Mouse (Mus musculus): ENCODE measurements around the gene Defb9. TPM values are rescaled to one million over a fixed set of nuclear protein-coding genes. Genes with fewer than 3 reads are reported as not detected.
"Not testable (repeated sequence)": the region's sequence is repeated elsewhere in the genome, so short reads cannot be mapped to it uniquely, and the experiment has no call there.

Gene Defb9
- total RNA-seq (2015; ENCODE audit: low replicate concordance) (not detected in 2 replicates), total RNA-seq (2017; ENCODE audit: low replicate concordance) (not detected in 2 replicates)

- ATAC-seq (replicated peaks; ENCODE audit: low FRiP score, poor library complexity, severe bottlenecking), result not testable (repeated sequence)
Measured at GRCm38 (mm10) chr8:21885321-21885720, at the start of gene Defb9. Defb9 (minus strand) TSS chr8:21885421.

- no peak for ATAC-seq (replicated peaks; ENCODE audit: low FRiP score, poor library complexity, severe bottlenecking)
Measured at GRCm38 (mm10) chr8:21932610-21933009, 47.4 kb upstream of the Defb9 start, which contains the start of gene Defb15. Defb15 (minus strand) TSS chr8:21932710.

DNA sequence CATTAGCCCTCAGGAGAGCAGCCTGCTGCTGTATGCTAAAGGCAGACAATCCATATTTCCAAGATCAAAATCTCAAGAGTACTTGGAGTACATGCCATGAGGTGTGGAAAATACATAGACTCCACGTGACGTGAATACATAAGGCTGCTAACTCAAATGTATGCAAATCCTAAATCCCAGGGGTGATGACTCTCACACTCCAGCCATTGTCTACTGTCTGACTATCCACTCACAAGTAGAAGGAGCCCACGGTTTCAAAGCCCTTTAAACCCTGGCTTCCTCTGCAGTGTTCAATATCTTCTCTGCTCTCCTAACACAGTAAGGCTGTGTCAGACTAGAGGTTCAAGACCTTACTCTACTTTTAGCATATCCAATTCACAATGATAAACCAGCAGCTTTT, 45.5 kb upstream of the Defb9 start:
- not testable (repeated sequence) for ATAC-seq (replicated peaks; ENCODE audit: low FRiP score, poor library complexity, severe bottlenecking)

- no peak for ATAC-seq (replicated peaks; ENCODE audit: low FRiP score, poor library complexity, severe bottlenecking)
Measured at GRCm38 (mm10) chr8:21915625-21916024, 30.4 kb upstream of the Defb9 start.

DNA sequence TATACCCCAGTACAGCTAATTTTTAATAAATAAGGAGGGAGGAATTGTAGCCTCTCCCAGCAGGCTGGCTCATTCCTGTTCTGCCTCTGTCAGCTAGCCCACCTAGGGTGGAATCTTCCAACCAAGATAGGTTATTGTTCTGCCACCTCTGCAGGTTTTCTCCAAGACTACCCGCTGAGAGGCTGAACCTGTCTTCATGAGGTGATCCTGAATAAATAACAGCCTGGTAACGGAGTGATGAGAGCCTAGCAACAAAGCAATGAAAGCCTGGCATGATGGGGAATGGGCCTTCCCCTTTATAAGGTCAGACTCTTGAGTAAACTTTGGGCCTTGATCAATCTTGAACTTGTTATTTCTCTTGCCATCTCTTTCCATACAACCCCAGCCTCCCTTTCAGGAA, 27.3 kb upstream of the Defb9 start:
- ATAC-seq (replicated peaks; ENCODE audit: low FRiP score, poor library complexity, severe bottlenecking), result no peak

- no peak for ATAC-seq (replicated peaks; ENCODE audit: low FRiP score, poor library complexity, severe bottlenecking)
Measured at GRCm38 (mm10) chr8:21911931-21912330, 26.7 kb upstream of the Defb9 start.

GRCm38 (mm10) chr8:21906290-21906689, 21.1 kb upstream of the Defb9 start, which contains the start of gene Defb11:
Defb11 (minus strand) TSS chr8:21906412.
- ATAC-seq (replicated peaks; ENCODE audit: low FRiP score, poor library complexity, severe bottlenecking), result not testable (repeated sequence)

DNA sequence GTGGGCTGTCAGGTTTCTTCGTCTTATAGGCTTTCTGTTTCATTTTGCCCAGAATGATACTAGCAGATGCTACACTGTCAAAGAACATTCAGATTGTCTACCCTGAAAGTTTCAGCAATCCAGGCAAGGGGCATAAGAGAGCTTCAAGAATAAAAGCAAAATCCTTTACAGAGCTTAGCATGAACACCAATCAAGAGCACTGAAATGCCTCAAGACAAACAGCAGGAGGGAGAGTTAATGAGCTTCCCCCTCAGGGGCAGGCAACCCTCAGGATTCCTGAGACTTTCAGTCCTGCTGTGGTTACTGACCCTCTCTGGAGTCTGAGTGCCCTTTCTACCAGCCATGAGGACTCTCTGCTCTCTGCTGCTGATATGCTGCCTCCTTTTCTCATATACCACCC, 26.6 kb downstream of the Defb9 start, which contains the start of gene Defb10:
Gene Defb10, plus strand, starts transcription at position 316 of the 400 bp plus-strand sequence.
- ATAC-seq (replicated peaks; ENCODE audit: low FRiP score, poor library complexity, severe bottlenecking), result not testable (repeated sequence)

Other genes with a start within 250 kb of the Defb9 start
- not detected in 2 replicates for gene Defa17, start 229.6 kb downstream of the Defb9 start, total RNA-seq (2015; ENCODE audit: low replicate concordance)
- not detected in 2 replicates for gene Defa17, start 229.6 kb downstream of the Defb9 start, total RNA-seq (2017; ENCODE audit: low replicate concordance)
- not detected in 2 replicates for gene Defa34, start 219.6 kb downstream of the Defb9 start, total RNA-seq (2015; ENCODE audit: low replicate concordance)
- not detected in 2 replicates for gene Defa34, start 219.6 kb downstream of the Defb9 start, total RNA-seq (2017; ENCODE audit: low replicate concordance)
- gene AY761184, start 181.8 kb downstream of the Defb9 start, total RNA-seq (2015; ENCODE audit: low replicate concordance), result not detected in 2 replicates
- gene AY761184, start 181.8 kb downstream of the Defb9 start, total RNA-seq (2017; ENCODE audit: low replicate concordance), result not detected in 2 replicates
- gene Defa24, start 150.9 kb downstream of the Defb9 start, total RNA-seq (2015; ENCODE audit: low replicate concordance), result not detected in 2 replicates
- gene Defa24, start 150.9 kb downstream of the Defb9 start, total RNA-seq (2017; ENCODE audit: low replicate concordance), result not detected in 2 replicates
- gene Defb50, start 61.9 kb downstream of the Defb9 start, total RNA-seq (2015; ENCODE audit: low replicate concordance), result not detected in 2 replicates
- not detected in 2 replicates for gene Defb50, start 61.9 kb downstream of the Defb9 start, total RNA-seq (2017; ENCODE audit: low replicate concordance)
- not detected in 2 replicates for gene Defb2, start 45.5 kb downstream of the Defb9 start, total RNA-seq (2015; ENCODE audit: low replicate concordance)
- not detected in 2 replicates for gene Defb2, start 45.5 kb downstream of the Defb9 start, total RNA-seq (2017; ENCODE audit: low replicate concordance)
- gene Defb10, start 26.5 kb downstream of the Defb9 start, total RNA-seq (2015; ENCODE audit: low replicate concordance), result not detected in 2 replicates
- gene Defb10, start 26.5 kb downstream of the Defb9 start, total RNA-seq (2017; ENCODE audit: low replicate concordance), result not detected in 2 replicates
- gene Defb11, start 21.0 kb upstream of the Defb9 start, total RNA-seq (2015; ENCODE audit: low replicate concordance), result not detected in 2 replicates
- not detected in 2 replicates for gene Defb11, start 21.0 kb upstream of the Defb9 start, total RNA-seq (2017; ENCODE audit: low replicate concordance)
- gene Defb15, start 47.3 kb upstream of the Defb9 start, total RNA-seq (2015; ENCODE audit: low replicate concordance), result not detected in 2 replicates
- gene Defb15, start 47.3 kb upstream of the Defb9 start, total RNA-seq (2017; ENCODE audit: low replicate concordance), result not detected in 2 replicates
- not detected in 2 replicates for gene Defb35, start 52.9 kb upstream of the Defb9 start, total RNA-seq (2015; ENCODE audit: low replicate concordance)
- not detected in 2 replicates for gene Defb35, start 52.9 kb upstream of the Defb9 start, total RNA-seq (2017; ENCODE audit: low replicate concordance)
- gene Defb13, start 61.3 kb upstream of the Defb9 start, total RNA-seq (2015; ENCODE audit: low replicate concordance), result not detected in 2 replicates
- not detected in 2 replicates for gene Defb13, start 61.3 kb upstream of the Defb9 start, total RNA-seq (2017; ENCODE audit: low replicate concordance)
- not detected in 2 replicates for gene Fam90a1a, start 73.3 kb upstream of the Defb9 start, total RNA-seq (2015; ENCODE audit: low replicate concordance)
- not detected in 2 replicates for gene Fam90a1a, start 73.3 kb upstream of the Defb9 start, total RNA-seq (2017; ENCODE audit: low replicate concordance)
- not detected in 2 replicates for gene Ccdc70, start 84.4 kb upstream of the Defb9 start, total RNA-seq (2015; ENCODE audit: low replicate concordance)
- not detected in 2 replicates for gene Ccdc70, start 84.4 kb upstream of the Defb9 start, total RNA-seq (2017; ENCODE audit: low replicate concordance)
- 0.96 and 3.6 TPM in 2 replicates for gene Atp7b, start 174.9 kb upstream of the Defb9 start, total RNA-seq (2015; ENCODE audit: low replicate concordance)
- gene Atp7b, start 174.9 kb upstream of the Defb9 start, total RNA-seq (2017; ENCODE audit: low replicate concordance), result 4.0 and 4.3 TPM in 2 replicates
- gene Alg11, start 175.3 kb upstream of the Defb9 start, total RNA-seq (2015; ENCODE audit: low replicate concordance), result 6.9 and 7.1 TPM in 2 replicates
- 8.9 and 9.0 TPM in 2 replicates for gene Alg11, start 175.3 kb upstream of the Defb9 start, total RNA-seq (2017; ENCODE audit: low replicate concordance)
- not detected in 2 replicates for gene Nek5, start 239.6 kb upstream of the Defb9 start, total RNA-seq (2015; ENCODE audit: low replicate concordance)
- gene Nek5, start 239.6 kb upstream of the Defb9 start, total RNA-seq (2017; ENCODE audit: low replicate concordance), result 0.68 TPM in 1 of 2 replicates, not detected in the other

All from erythroblast, adult 5-6 weeks (primary cell).